Mouse (Mus musculus): Measurements from ENCODE around the gene Pla2g2d.

Pla2g2d gene

GRCm38 (mm10) chr4:138775435-138775834 lies at the start of gene Pla2g2d:
Gene Pla2g2d (plus strand): TSS chr4:138775735.
- no peak for DNase-seq

- DNase-seq: no peak
Observed at GRCm38 (mm10) chr4:138725751-138726150, 49.8 kb upstream of the Pla2g2d start.

- DNase-seq: no peak
Observed at GRCm38 (mm10) chr4:138729018-138729703, 46.4 kb upstream of the Pla2g2d start.

GRCm38 (mm10) chr4:138734105-138734504 lies 41.4 kb upstream of the Pla2g2d start:
- no peak for DNase-seq

- no peak for DNase-seq
Observed at GRCm38 (mm10) chr4:138734863-138735262, 40.7 kb upstream of the Pla2g2d start.

- no peak for DNase-seq
Observed at GRCm38 (mm10) chr4:138737031-138737430, 38.5 kb upstream of the Pla2g2d start, which contains the start of gene Ubxn10. Gene Ubxn10 (minus strand): TSS chr4:138737167.

GRCm38 (mm10) chr4:138739136-138739851 lies 36.2 kb upstream of the Pla2g2d start:
- DNase-seq: peak; percentile 43

- no peak for DNase-seq
Observed at GRCm38 (mm10) chr4:138745884-138746283, 29.7 kb upstream of the Pla2g2d start.

- DNase-seq: no peak
Observed at GRCm38 (mm10) chr4:138746866-138747265, 28.7 kb upstream of the Pla2g2d start.

- no peak for DNase-seq
Observed at GRCm38 (mm10) chr4:138747851-138748250, 27.7 kb upstream of the Pla2g2d start.

GRCm38 (mm10) chr4:138748369-138749072 lies 27.0 kb upstream of the Pla2g2d start:
- peak; percentile 68 for DNase-seq

- no peak for DNase-seq
Observed at GRCm38 (mm10) chr4:138752603-138753002, 22.9 kb upstream of the Pla2g2d start.

GRCm38 (mm10) chr4:138753608-138754007 lies 21.9 kb upstream of the Pla2g2d start:
- DNase-seq: no peak

GRCm38 (mm10) chr4:138754432-138754831 lies 21.1 kb upstream of the Pla2g2d start:
- no peak for DNase-seq

- no peak for DNase-seq
Observed at GRCm38 (mm10) chr4:138755439-138755838, 20.1 kb upstream of the Pla2g2d start.

- DNase-seq: no peak
Observed at GRCm38 (mm10) chr4:138755983-138756382, 19.6 kb upstream of the Pla2g2d start.

GRCm38 (mm10) chr4:138757416-138757815 lies 18.1 kb upstream of the Pla2g2d start, which contains the start of gene Pla2g2f:
Gene Pla2g2f (minus strand): TSS chr4:138757626.
- no peak for DNase-seq

GRCm38 (mm10) chr4:138762266-138762665 lies 13.3 kb upstream of the Pla2g2d start:
- DNase-seq: no peak

GRCm38 (mm10) chr4:138771970-138772369 lies 3.6 kb upstream of the Pla2g2d start:
- DNase-seq: no peak

GRCm38 (mm10) chr4:138772386-138772785 lies 3.1 kb upstream of the Pla2g2d start:
- DNase-seq: no peak

- no peak for DNase-seq
Observed at GRCm38 (mm10) chr4:138777417-138778407, 2.2 kb downstream of the Pla2g2d start.

GRCm38 (mm10) chr4:138780300-138780699 lies 4.8 kb downstream of the Pla2g2d start:
- no peak for DNase-seq
